8 mouse cellular contexts compared by ENCODE assay signal in the genomic region with DNA sequence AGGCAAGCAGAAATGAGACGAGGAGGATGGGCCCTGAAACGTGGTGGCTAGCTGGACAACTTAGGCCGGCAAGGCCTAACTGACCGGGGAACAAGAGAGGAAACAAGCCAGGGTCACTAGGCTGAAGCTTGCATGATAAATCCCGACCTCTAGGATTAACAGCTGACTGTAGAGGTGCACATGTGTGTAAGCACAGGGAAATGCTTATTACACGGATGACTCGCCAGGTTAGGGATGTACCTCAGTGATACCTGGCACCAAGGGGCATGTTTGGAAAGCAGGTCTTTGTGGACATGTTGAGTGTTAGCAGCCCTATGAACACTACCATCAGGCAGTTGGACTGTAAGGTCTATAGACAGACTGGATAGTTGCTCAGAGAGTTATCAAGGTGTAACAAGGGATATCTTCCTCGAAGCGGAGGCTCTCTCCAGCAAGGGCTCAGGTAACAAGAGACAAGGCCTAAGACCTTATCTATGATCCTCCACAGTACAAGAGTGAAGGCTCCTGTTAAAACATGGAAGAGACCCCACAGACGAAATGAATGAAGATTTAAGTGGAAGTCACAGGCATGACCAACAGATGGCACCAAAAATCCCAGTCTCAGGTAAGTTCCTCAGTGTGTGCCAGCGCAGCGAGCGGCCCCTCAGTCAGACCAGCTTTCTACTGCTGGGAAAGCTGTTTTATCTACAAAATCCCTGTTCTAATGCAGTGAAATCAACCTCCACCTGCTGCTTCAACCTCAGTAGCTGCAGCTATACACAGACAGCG. TPM values are rescaled to one million over a fixed set of nuclear protein-coding genes. Genes with fewer than 3 reads are reported as not detected.
A peak's percentile ranks its signal among the peaks of the same experiment; 100 is the strongest.
DNase-seq lines count a peak whose midpoint lies in the region; ATAC-seq and TF ChIP-seq lines count a peak whose summit lies in the region.

No protein-coding gene starts in this region.

- H3K36me3 ChIP-seq in heart, embryonic 13.5 days = peaks cover 54% of the 10 kb centered on the region
- peaks cover 40% of the 10 kb centered on the region for H3K36me3 ChIP-seq in liver, embryonic 14.5 days (replicated peaks; ENCODE audit: control insufficient read depth, insufficient read depth, low read depth)

- intact Hi-C loops in heart, postnatal 14 days (cut with DNase I) = loop anchor here (10.0 kb wide), 1 partner anchor 126 kb away; the partner anchor contains the start of gene H2-Ob

- H3K9me3 ChIP-seq in heart, embryonic 13.5 days = 0 out of 2 replicates have a peak, but pooled peaks cover 4% of the 10 kb centered on the region
- H3K9me3 ChIP-seq in liver, embryonic 14.5 days (ENCODE audit: control insufficient read depth, low read length) = no peaks in the 10 kb centered on the region

- no peak for ATAC-seq in heart, embryonic 13.5 days (ENCODE audit: extremely low read depth, insufficient number of reproducible peaks, low FRiP score, low TSS enrichment)
- no peak for ATAC-seq in liver, embryonic 14.5 days (ENCODE audit: insufficient read depth)
- no peak for ATAC-seq in monocyte, adult 5-6 weeks (replicated peaks; ENCODE audit: insufficient number of reproducible peaks, low FRiP score, low TSS enrichment, poor library complexity, severe bottlenecking)

- peak overlapping the region; percentile 32; the same call in 1 of the 2 replicates for H3K27ac ChIP-seq in heart, embryonic 13.5 days (replicated peaks)
- no peak overlapping the region for H3K27ac ChIP-seq in cortical plate, adult 2 months (ENCODE audit: insufficient read depth, low read length)
- H3K27ac ChIP-seq in liver, embryonic 14.5 days = no peak overlapping the region

- DNase-seq in heart, postnatal 14 days = no peak
- peak; percentile 61 for DNase-seq in CD4-positive helper T cell, adult 2 months (ENCODE audit: low read depth, low spot score)
- no peak for DNase-seq in liver, embryonic 14.5 days (ENCODE audit: low read depth in 3 of 3, low spot score in 3 of 3)
- no peak for DNase-seq in adrenal gland, postnatal 4 days (ENCODE audit: low spot score in 2 of 2)
- no peak for DNase-seq in ovary, postnatal 14 days (ENCODE audit: low spot score)

- H3K27me3 ChIP-seq in heart, embryonic 13.5 days (replicated peaks) = no peaks in the 10 kb centered on the region
- no peaks in the 10 kb centered on the region for H3K27me3 ChIP-seq in liver, embryonic 14.5 days (ENCODE audit: control insufficient read depth, insufficient read depth, low read length)

- H3K4me3 ChIP-seq in heart, embryonic 13.5 days = no peak overlapping the region
- no peak overlapping the region for H3K4me3 ChIP-seq in cortical plate, adult 2 months (ENCODE audit: insufficient read depth, low read length)
- no peak overlapping the region for H3K4me3 ChIP-seq in liver, embryonic 14.5 days (ENCODE audit: insufficient read depth in 1 of 2, low read depth in 2 of 2, low read length in 2 of 2)

- WGBS in heart, embryonic 13.5 days = 72% methylated on average over 14 of the region's 14 CpGs
- 73% methylated on average over 14 of the region's 14 CpGs for WGBS in liver, embryonic 14.5 days (ENCODE audit: insufficient replicate concordance)

- no peak overlapping the region for H3K9ac ChIP-seq in heart, embryonic 13.5 days
- H3K9ac ChIP-seq in liver, embryonic 14.5 days (replicated peaks) = no peak overlapping the region

- no peak for TF ChIP-seq POLR2A in cortical plate, adult 2 months (IDR thresholded peaks at IDR 0.05; ENCODE audit: extremely low read depth, insufficient read depth, low read length)

- peaks cover 2% of the 10 kb centered on the region; the same call in 1 of the 2 replicates for H3K4me1 ChIP-seq in heart, embryonic 13.5 days
- H3K4me1 ChIP-seq in cortical plate, adult 2 months (ENCODE audit: control insufficient read depth, insufficient read depth, low read length) = no peaks in the 10 kb centered on the region
- no peaks in the 10 kb centered on the region for H3K4me1 ChIP-seq in liver, embryonic 14.5 days (replicated peaks; ENCODE audit: control insufficient read depth in 2 of 2, insufficient read depth in 2 of 2, low read length in 1 of 2)

- TF ChIP-seq CTCF in cortical plate, adult 2 months (IDR thresholded peaks at IDR 0.05; ENCODE audit: extremely low read depth, insufficient read depth, low read length) = peak; percentile 34; the same call in 1 of the 2 replicates
- peak; percentile 41; the same call in 1 of the 2 replicates for TF ChIP-seq CTCF in liver, embryonic 14.5 days (IDR thresholded peaks at IDR 0.05; ENCODE audit: low read depth)

- no peak for TF ChIP-seq EP300 in liver, embryonic 14.5 days (IDR thresholded peaks at IDR 0.05; ENCODE audit: low read depth)

- no peak overlapping the region for H3K4me2 ChIP-seq in heart, embryonic 13.5 days
- no peak overlapping the region for H3K4me2 ChIP-seq in liver, embryonic 14.5 days (ENCODE audit: low read depth)

RNA-seq across cellular contexts. Expression of gene H2-DMa, which starts 10.1 kb away (rescaled TPM):
- 6.0 TPM in 2 replicates for polyA plus RNA-seq in heart, embryonic 13.5 days (2015; fragmentation: Nextera tagmentation; extraction: Ambion mirVana)
- 1 to 10 TPM; 3.5 to 4.0 TPM for total RNA-seq in heart, postnatal 14 days (2021)
- polyA plus RNA-seq in cortical plate, adult 2 months (2012; rRNA removed) = 27.3 and 29.4 TPM in 2 replicates
- polyA plus RNA-seq in liver, embryonic 14.5 days (2012; rRNA removed) = 2.5 and 3.1 TPM in 2 replicates
- 4.4 and 5.5 TPM in 2 replicates for polyA plus RNA-seq in liver, embryonic 14.5 days (2014; fragmentation: Nextera tagmentation; extraction: Ambion mirVana)
- 55.9 to 84.5 TPM (median 72.8 TPM) in 3 replicates for total RNA-seq in monocyte, adult 5-6 weeks (2017)
- 10 to 100 TPM; 11.2 to 11.7 TPM for total RNA-seq in adrenal gland, postnatal 4 days (2021)

RNA-seq across cellular contexts. Expression of gene Brd2, which starts 13.2 kb away (rescaled TPM):
- polyA plus RNA-seq in heart, embryonic 13.5 days (2015; fragmentation: Nextera tagmentation; extraction: Ambion mirVana) = 69.0 and 70.0 TPM in 2 replicates
- 10 to 100 TPM; 93.2 to 99.4 TPM for total RNA-seq in heart, postnatal 14 days (2021)
- 181 and 184 TPM in 2 replicates for polyA plus RNA-seq in cortical plate, adult 2 months (2012; rRNA removed)
- 46.8 and 48.7 TPM in 2 replicates for polyA plus RNA-seq in liver, embryonic 14.5 days (2012; rRNA removed)
- polyA plus RNA-seq in liver, embryonic 14.5 days (2014; fragmentation: Nextera tagmentation; extraction: Ambion mirVana) = 28.8 and 37.5 TPM in 2 replicates
- 374 to 583 TPM (median 393 TPM) in 3 replicates for total RNA-seq in monocyte, adult 5-6 weeks (2017)
- total RNA-seq in adrenal gland, postnatal 4 days (2021) = 100 to 1,000 TPM; 225 to 226 TPM

RNA-seq across cellular contexts. Expression of gene H2-Oa, which starts 17.1 kb away (rescaled TPM):
- polyA plus RNA-seq in heart, embryonic 13.5 days (2015; fragmentation: Nextera tagmentation; extraction: Ambion mirVana) = 0.23 TPM in 2 replicates
- total RNA-seq in heart, postnatal 14 days (2021) = under 1 TPM; 0.33 to 0.54 TPM
- polyA plus RNA-seq in cortical plate, adult 2 months (2012; rRNA removed) = 1.4 and 1.7 TPM in 2 replicates
- 0.45 and 0.51 TPM in 2 replicates for polyA plus RNA-seq in liver, embryonic 14.5 days (2012; rRNA removed)
- 0.29 and 0.51 TPM in 2 replicates for polyA plus RNA-seq in liver, embryonic 14.5 days (2014; fragmentation: Nextera tagmentation; extraction: Ambion mirVana)
- 7.8 to 18.9 TPM (median 17.6 TPM) in 3 replicates for total RNA-seq in monocyte, adult 5-6 weeks (2017)
- total RNA-seq in adrenal gland, postnatal 4 days (2021) = under 1 TPM in 1 of 2 experiments, not detected in 1; 0.31 TPM

RNA-seq across cellular contexts. Expression of gene H2-DMb2, which starts 33.9 kb away (rescaled TPM):
- 0.15 and 0.20 TPM in 2 replicates for polyA plus RNA-seq in heart, embryonic 13.5 days (2015; fragmentation: Nextera tagmentation; extraction: Ambion mirVana)
- 1 to 10 TPM in 1 of 2 experiments, under 1 TPM in 1; 0.96 to 1.6 TPM for total RNA-seq in heart, postnatal 14 days (2021)
- polyA plus RNA-seq in cortical plate, adult 2 months (2012; rRNA removed) = 0.79 and 0.84 TPM in 2 replicates
- polyA plus RNA-seq in liver, embryonic 14.5 days (2012; rRNA removed) = 0.40 and 0.58 TPM in 2 replicates
- polyA plus RNA-seq in liver, embryonic 14.5 days (2014; fragmentation: Nextera tagmentation; extraction: Ambion mirVana) = 0.13 and 0.33 TPM in 2 replicates
- 71.7 to 98.5 TPM (median 90.4 TPM) in 3 replicates for total RNA-seq in monocyte, adult 5-6 weeks (2017)
- 1 to 10 TPM; 1.2 to 3.0 TPM for total RNA-seq in adrenal gland, postnatal 4 days (2021)

RNA-seq across cellular contexts. Expression of gene H2-DMb1, which starts 43.6 kb away (rescaled TPM):
- 0.24 and 0.27 TPM in 2 replicates for polyA plus RNA-seq in heart, embryonic 13.5 days (2015; fragmentation: Nextera tagmentation; extraction: Ambion mirVana)
- 1 to 10 TPM; 1.4 to 1.8 TPM for total RNA-seq in heart, postnatal 14 days (2021)
- polyA plus RNA-seq in cortical plate, adult 2 months (2012; rRNA removed) = 3.6 and 4.5 TPM in 2 replicates
- polyA plus RNA-seq in liver, embryonic 14.5 days (2012; rRNA removed) = 1.2 TPM in 2 replicates
- 0.79 and 0.86 TPM in 2 replicates for polyA plus RNA-seq in liver, embryonic 14.5 days (2014; fragmentation: Nextera tagmentation; extraction: Ambion mirVana)
- total RNA-seq in monocyte, adult 5-6 weeks (2017) = 48.2 to 62.0 TPM (median 61.5 TPM) in 3 replicates
- total RNA-seq in adrenal gland, postnatal 4 days (2021) = 1 to 10 TPM; 1.9 to 3.8 TPM
